Mouse (Mus musculus) MEL (cell line): ENCODE data around the gene Rhd.

ENCODE experiments used
- CTCF ChIP-seq, 3 experiments: IDR thresholded peaks in 2 of 3; conservative IDR thresholded peaks in 1 of 3; 2 replicates each; pipeline ENCODE4 v1.5.1; 2011 to 2012; ENCODE audit warnings: low read length in 3 of 3, low read depth in 2 of 3, mild to moderate bottlenecking in 2 of 3, improper control_type of control experiment in 1 of 3, inconsistent platforms in 1 of 3, mixed read lengths in 1 of 3, moderate library complexity in 1 of 3; ENCODE audit not compliant: control insufficient read depth in 1 of 3, insufficient read depth in 1 of 3, poor library complexity in 1 of 3, severe bottlenecking in 1 of 3
- EP300 ChIP-seq, 2 experiments: IDR thresholded peaks; 2 replicates each; pipeline ENCODE4 v1.6.1; 2011; ENCODE audit warnings: improper control_type of control experiment in 2 of 2, low read length in 2 of 2, low read depth in 1 of 2, mild to moderate bottlenecking in 1 of 2
- GABPA ChIP-seq: IDR thresholded peaks from 2 replicates; pipeline ENCODE4 v1.6.1; 2012; ENCODE audit warnings: low read depth, mild to moderate bottlenecking, inconsistent platforms, low read length, improper control_type of control experiment, moderate library complexity
- GATA1 ChIP-seq: IDR thresholded peaks from 2 replicates; pipeline ENCODE4 v1.6.1; 2011; ENCODE audit warnings: low read depth, low read length, improper control_type of control experiment
- HCFC1 ChIP-seq: IDR thresholded peaks from 2 replicates; pipeline ENCODE4 v1.6.1; 2012; ENCODE audit warnings: low read depth, mild to moderate bottlenecking, inconsistent platforms, low read length, improper control_type of control experiment, moderate library complexity
- MAFK ChIP-seq: IDR thresholded peaks from 2 replicates; pipeline ENCODE4 v1.6.1; 2011; ENCODE audit warnings: low read depth, mild to moderate bottlenecking, low read length, improper control_type of control experiment, borderline replicate concordance
- MAX ChIP-seq: IDR thresholded peaks from 2 replicates; pipeline ENCODE4 v1.6.1; 2011; ENCODE audit warnings: low read length, improper control_type of control experiment
- MYC ChIP-seq: IDR thresholded peaks from 2 replicates; pipeline ENCODE4 v1.6.1; 2011; ENCODE audit warnings: low read depth, mild to moderate bottlenecking, low read length, improper control_type of control experiment, moderate library complexity
- NELFE ChIP-seq: IDR thresholded peaks from 2 replicates; pipeline ENCODE4 v1.6.1; 2011; ENCODE audit warnings: low read depth, low read length, improper control_type of control experiment
- POLR2A ChIP-seq, 2 experiments: IDR thresholded peaks; 2 replicates each; pipeline ENCODE4 v1.6.1; 2011 to 2012; ENCODE audit warnings: low read length in 2 of 2, mild to moderate bottlenecking in 2 of 2, control low read depth in 1 of 2, improper control_type of control experiment in 1 of 2, low read depth in 1 of 2, moderate library complexity in 1 of 2; ENCODE audit not compliant: control insufficient read depth in 1 of 2, insufficient read depth in 1 of 2, poor library complexity in 1 of 2
- SIN3A ChIP-seq: IDR thresholded peaks from 2 replicates; pipeline ENCODE4 v1.6.1; 2012; ENCODE audit warnings: low read length, improper control_type of control experiment, inconsistent platforms
- TCF12 ChIP-seq: IDR thresholded peaks from 2 replicates; pipeline ENCODE4 v1.6.1; 2014; ENCODE audit warnings: low read depth, mild to moderate bottlenecking, inconsistent platforms, low read length, improper control_type of control experiment, moderate library complexity
- ZMIZ1 ChIP-seq: IDR thresholded peaks from 2 replicates; pipeline ENCODE4 v1.6.1; 2012; ENCODE audit warnings: low read depth, mild to moderate bottlenecking, inconsistent platforms, low read length, improper control_type of control experiment, moderate library complexity

- no peak for TF ChIP-seq POLR2A (IDR thresholded peaks at IDR 0.05; ENCODE audit: control insufficient read depth in 1 of 2, insufficient read depth in 1 of 2, low read depth in 1 of 2, low read length in 2 of 2, poor library complexity in 1 of 2)
- no peak for TF ChIP-seq NELFE
- TF ChIP-seq CTCF (IDR thresholded peaks at IDR 0.05 in 2 of 3, conservative IDR thresholded peaks at IDR 0.05 in 1 of 3; ENCODE audit: control insufficient read depth in 1 of 3, insufficient read depth in 1 of 3, low read depth in 2 of 3, low read length in 3 of 3, poor library complexity in 1 of 3, severe bottlenecking in 1 of 3): peak; percentile 76 to 90 (median 85)
- no peak for TF ChIP-seq HCFC1
- 0 out of 2 replicates have a peak, but pooled peaks have one; percentile 55 for TF ChIP-seq MAX
- TF ChIP-seq MYC: peak; percentile 95
- peak; percentile 15; the same call in 1 of the 2 replicates for TF ChIP-seq SIN3A
- TF ChIP-seq GATA1: no peak
- TF ChIP-seq ZMIZ1: no peak
- no peak for TF ChIP-seq TCF12
- TF ChIP-seq MAFK: no peak
- TF ChIP-seq GABPA: no peak
- no peak for TF ChIP-seq EP300 (IDR thresholded peaks at IDR 0.05; ENCODE audit: low read depth in 1 of 2, low read length in 2 of 2)
These were observed 49.1 kb downstream of the Rhd start for GRCm38 (mm10) chr4:134913413-134913812.
